Mouse (Mus musculus): ENCODE data around the gene Spon1.

The Spon1 gene

DNA sequence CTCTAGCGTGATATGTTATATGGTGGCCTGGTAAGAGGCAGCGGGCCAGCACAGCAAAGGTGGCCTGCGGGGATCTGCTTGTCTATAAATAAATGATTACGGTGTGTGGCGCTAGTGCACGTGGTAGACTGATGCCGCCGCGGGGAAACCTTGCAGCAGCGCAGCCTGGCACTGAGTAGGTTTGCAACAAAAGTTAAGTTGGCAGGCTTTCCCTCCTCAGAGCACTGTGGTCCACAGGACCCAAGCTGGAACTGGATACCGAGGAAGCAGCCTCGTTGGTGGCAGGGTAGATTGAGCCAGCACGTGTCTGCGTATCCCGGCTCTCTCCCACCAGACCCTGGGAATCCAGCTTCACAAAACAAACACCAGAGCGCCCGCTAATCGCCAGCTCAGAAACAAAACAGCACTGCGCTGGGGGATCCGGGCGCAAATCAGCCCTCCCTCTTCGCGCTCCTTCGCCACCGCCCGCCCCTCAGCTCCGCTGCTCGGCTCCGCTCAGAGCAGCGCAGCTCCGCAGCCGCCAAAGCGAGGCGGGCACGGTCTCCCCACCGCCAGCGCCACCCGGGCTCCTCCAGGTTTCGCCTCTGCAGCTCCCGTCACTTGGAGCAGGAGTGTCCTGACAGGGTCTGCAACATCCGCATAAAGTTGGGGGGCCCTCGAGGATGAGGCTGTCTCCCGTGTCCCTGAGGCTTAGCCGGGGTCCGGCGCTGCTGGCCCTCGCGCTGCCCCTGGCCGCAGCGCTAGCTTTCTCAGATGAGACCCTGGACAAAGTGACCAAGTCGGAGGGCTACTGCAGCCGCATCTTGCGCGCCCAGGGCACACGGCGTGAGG lies at the start of gene Spon1:
Gene Spon1 (plus strand): TSS at position 332 of the 831 bp plus-strand sequence.
- peak; percentile 72 to 76 for DNase-seq

DNA sequence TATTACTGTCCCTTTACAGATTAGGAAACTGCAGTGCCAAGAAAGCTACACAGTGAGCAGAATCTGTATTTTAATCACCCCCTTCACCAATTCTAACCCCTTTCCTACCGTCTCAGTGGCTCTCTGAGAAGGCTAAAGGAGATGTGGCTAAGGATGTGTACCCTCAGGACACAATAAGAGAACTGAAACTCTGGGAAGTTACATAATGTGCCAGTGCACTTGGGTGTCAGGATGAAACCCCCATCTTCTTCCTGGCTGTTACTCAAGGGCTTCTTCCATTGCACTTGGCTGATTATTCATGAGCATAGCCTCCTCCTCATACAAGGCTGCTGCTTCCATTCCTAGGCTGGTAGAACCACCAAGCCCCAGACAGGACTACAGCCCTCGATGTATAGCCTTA lies 43.8 kb upstream of the Spon1 start:
- no peak for DNase-seq

GRCm38 (mm10) chr7:113723905-113724304 lies 41.9 kb upstream of the Spon1 start:
- no peak for DNase-seq

- no peak for DNase-seq
Observed at GRCm38 (mm10) chr7:113727999-113728713, 37.6 kb upstream of the Spon1 start.

DNA sequence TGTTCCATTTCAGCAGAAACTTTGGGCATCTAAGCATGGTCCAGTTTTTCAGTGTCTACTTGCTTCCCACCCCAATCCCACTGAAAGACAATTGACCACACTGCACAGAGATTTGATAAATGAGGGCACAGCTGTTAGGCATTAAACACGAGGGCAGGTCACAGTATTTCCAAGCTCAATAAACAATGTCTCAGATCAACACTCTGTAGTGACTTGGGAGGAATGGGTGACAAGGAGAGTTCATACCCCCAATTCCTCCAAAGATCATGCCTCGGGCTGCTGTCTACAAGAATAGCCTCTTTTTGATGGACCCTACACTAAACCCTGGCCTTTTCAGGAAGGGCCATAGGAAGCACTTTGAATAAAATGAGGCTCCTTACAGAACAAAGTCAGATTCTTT lies 36.9 kb upstream of the Spon1 start:
- DNase-seq, result no peak

GRCm38 (mm10) chr7:113730406-113731247 lies 35.2 kb upstream of the Spon1 start:
- no peak for DNase-seq

DNA sequence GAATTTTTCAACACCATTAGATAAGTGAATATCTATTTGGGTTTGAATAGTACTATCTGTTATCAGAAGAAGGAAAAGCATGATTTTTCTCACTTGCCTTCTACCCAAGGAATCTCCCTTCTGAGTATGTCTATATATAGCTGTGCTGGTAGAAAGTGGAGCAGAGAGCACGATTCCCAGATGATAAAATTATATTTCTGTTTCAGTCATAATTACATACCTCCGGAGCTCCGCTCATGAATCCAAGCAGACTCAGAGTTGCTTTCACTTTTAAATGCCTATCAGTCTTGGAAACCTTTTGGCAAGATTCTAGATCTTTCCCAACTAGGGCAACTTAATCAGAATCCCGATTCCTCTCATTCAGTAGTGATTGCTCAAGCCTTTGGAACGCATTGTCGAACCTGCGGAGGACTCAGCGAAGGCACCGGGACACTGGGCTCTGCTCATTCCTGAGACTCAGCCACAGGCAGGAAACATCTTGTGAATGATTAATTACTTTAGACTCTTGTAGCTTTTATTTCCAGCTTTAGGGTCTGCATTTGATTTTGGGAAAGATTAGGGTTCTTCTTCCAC lies 27.9 kb upstream of the Spon1 start:
- DNase-seq, result no peak

DNA sequence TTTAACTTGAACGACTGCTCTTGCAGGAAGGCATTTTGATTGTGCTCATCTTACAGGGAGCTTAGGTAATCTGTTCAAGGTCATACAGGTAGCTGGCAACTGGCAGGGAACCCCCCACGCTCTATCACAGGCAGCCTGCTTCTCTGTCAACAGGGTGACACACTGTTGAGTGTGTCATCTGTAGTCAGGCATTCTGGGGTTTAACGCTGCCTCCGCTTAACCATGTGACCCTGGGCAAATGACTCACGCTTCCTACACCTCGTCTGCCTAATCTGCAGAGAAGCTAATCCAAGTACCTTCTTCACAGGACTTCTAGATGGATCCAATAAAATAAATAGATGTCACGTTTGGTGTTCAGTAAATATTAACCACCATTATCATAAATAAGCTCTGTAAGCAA lies 26.6 kb upstream of the Spon1 start:
- no peak for DNase-seq

DNA sequence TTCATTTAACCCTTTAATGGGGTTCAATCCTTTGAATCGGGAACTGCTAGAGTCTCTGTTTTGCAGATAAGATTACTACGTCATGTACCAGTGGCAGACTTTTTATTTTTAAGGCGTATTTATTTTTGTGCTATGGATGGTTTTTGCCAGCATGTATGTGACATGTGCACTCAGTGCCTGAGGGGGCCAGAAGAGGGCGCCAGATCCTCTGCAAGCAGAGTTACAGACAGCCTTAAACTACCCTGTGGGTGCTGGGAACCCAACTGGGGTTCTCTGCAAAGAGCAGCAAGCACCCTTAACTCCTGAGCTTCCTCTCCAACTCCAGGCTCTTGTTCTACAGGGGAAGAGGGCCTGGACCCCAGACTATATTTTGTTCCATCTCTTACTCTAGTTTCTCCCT lies 23.2 kb upstream of the Spon1 start:
- DNase-seq, result no peak

DNA sequence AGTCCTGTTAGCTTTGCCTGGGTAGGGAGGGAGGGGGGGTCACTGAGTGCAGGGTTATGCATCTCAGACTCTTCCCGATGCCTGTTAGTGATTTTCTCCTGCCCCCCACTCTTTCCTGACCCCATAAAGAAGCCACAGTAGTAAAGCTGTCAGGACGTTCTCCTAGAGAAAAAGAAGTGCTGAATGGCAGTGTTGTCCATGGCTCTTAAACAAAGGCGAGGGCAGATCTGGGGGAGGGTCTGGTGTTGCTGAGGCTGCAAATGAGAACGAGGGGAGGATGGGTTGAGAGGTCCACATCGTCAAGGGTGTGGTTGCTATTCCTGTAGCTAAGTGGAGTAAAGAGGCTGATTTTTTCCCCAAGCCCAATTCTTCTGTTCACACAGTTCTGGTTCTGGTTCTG lies 21.8 kb upstream of the Spon1 start:
- DNase-seq, result no peak

GRCm38 (mm10) chr7:113756616-113757015 lies 9.2 kb upstream of the Spon1 start:
- DNase-seq, result no peak

GRCm38 (mm10) chr7:113759212-113759611 lies 6.6 kb upstream of the Spon1 start:
- DNase-seq, result peak; percentile 60 to 76

GRCm38 (mm10) chr7:113765133-113765532 lies 665 bp upstream of the Spon1 start:
- no peak for DNase-seq

GRCm38 (mm10) chr7:113766498-113766941 lies 722 bp downstream of the Spon1 start:
- DNase-seq, result peak in 1 of 2 experiments; percentile 49

GRCm38 (mm10) chr7:113767546-113767945 lies 1.7 kb downstream of the Spon1 start:
- DNase-seq, result no peak

DNA sequence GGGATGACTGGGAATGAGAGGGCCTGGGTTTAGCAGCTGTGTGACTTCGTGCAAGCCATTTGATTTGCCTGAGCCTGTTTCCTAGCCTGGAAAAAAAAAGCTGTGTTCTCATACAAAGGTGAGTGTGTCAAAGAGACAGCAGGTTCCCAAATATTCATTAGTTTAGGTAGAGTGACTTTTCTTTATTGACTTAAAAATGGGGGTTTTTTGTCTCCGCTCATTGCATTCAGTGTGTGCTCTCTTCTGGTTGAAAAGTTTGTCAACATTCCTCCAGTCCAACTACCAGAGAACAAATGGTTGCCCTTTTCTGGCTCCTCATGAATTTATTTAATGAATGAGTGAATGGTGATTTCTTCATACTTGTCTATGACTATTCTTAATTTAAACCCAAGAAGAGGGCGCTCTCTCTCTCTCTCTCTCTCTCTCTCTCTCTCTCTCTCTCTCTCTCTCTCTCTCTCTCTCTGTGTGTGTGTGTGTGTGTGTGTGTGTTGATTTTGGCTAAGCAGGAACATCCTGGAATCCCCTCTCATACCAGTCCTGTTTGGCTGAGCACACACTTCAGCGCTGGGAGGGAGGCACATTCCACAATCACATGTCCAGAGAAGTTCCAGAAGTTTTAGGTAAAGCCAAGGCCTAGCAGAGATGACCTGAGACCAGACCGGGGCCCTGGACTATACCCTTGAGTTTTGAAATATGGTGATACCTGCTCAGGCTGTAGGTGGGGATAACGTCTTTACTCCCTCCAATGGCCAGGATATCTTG lies 2.6 kb downstream of the Spon1 start:
- no peak for DNase-seq

GRCm38 (mm10) chr7:113769281-113769680 lies 3.5 kb downstream of the Spon1 start:
- no peak for DNase-seq

DNA sequence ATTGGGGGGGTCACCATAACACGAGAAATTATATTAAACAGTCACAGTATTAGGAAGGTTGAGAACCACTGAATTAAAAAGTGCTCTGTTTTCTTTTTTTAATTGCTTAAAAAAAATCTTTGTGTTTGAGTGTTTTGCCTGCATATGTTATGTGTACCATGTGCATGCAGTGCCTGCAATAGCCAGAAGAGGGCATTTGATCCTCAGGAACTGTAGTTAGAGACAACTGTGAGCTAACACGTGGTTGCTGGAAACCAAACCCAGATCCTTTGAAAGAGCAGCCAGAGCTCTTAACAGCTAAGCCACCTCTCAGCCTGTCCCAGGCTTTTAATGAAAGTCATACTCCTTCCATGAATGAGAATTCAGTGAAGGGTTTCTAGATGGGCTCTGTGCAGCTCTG lies 6.3 kb downstream of the Spon1 start:
- peak in 1 of 2 experiments; percentile 27 for DNase-seq

- no peak for DNase-seq
Observed at GRCm38 (mm10) chr7:113773436-113773835, 7.6 kb downstream of the Spon1 start.

DNA sequence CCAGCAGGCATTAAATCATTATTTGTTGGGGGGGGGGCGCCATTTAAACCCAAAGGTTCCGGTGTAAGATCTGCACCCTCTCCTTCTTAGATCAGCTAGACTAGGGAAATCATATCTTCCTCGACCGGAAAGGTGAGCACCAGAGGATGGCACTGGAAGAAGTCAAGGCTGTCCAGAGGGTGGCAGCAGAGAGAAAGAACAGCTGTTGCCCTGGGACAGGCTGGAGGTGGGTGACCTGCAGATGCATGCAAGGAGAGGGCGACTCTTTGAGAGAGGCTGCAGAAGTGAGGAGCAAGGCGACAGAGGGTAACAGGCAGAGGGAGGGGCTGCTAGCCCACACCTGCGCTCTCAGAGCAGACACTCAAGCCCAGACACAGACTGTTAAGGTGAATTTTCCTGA lies 8.2 kb downstream of the Spon1 start:
- peak; percentile 66 to 69 for DNase-seq

DNA sequence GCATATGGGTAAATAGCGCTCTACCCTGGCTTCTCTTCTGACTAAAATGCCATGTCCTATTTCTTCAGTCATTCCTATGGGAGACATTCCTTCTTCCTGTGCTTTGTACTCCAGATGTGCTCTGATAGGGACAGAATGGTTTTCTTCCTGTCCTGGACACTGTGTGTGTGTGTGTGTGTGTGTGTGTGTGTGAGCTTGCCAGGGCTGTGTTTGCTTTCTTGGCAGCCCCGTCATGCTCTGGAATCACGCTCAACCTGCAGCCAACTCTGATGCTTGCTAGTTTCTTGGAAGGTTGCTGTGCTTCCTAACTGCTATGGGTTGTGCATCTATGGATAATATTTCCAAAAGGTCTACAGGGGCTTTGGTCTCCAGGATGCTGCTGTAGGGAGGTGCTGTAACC lies 9.1 kb downstream of the Spon1 start:
- peak in 1 of 2 experiments; percentile 30 for DNase-seq

GRCm38 (mm10) chr7:113778546-113778945 lies 12.7 kb downstream of the Spon1 start:
- no peak for DNase-seq
